ENCODE assay signal across 20 mouse cellular contexts in the genomic region with DNA sequence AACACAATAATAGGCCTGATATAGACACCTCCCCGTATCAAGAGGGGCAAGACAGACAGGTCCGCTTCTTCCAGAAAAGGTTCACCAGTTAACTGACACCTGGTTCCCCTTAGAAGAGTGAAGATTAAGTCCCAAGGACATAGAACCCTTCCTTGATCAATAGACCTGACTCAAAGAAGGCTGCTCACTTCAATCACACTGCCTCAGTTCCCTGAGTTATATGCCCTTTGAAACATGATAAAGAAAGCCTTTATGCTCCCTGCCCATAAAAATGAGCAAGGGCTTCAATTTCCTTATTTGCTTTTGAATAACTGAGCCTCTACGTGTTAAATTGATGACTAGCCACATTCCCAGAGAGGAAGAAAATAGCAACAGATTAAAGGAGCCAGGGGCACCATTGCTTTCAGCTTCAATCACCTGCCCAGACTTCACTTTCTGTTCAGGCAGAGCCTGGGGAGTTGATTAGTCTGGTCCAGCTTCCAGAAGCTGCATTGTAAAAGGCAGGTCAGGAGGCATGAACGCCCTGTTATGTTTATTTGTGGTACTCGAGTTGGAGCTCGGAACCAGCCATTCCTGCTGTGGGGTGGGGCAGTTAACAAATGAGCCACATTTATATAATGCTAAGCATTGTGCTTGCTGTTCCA.
DNase-seq lines count a peak whose midpoint lies in the region; ATAC-seq and TF ChIP-seq lines count a peak whose summit lies in the region.
"Had no signal": no experiment of that assay in that cellular context is flagged by ENCODE, and none has a peak within 500 bp of the region (broad histone marks: within the 10 kb centered on the region; RNA-seq: fewer than 3 reads in every experiment).

No protein-coding gene starts in this region.

- no peak overlapping the region for H3K27ac ChIP-seq in lung, postnatal 0 days (ENCODE audit: low read length)
- H3K27ac ChIP-seq in intestine, embryonic 14.5 days (ENCODE audit: low read depth): 0 out of 2 replicates have a peak overlapping the region, but pooled peaks have one; percentile 8
- H3K27ac ChIP-seq: embryonic facial prominence, embryonic 15.5 days; forebrain, embryonic 15.5 days; heart, embryonic 10.5 days; hindbrain, embryonic 12.5 days had no signal

- WGBS in lung, postnatal 0 days: 55% methylated on average over 6 of the region's 6 CpGs
- WGBS in intestine, embryonic 14.5 days: 58% methylated on average over 6 of the region's 6 CpGs
- 30% methylated on average over 6 of the region's 6 CpGs for WGBS in large intestine, adult 2 months

- no peak for TF ChIP-seq EP300 in lung, postnatal 0 days (IDR thresholded peaks at IDR 0.05)

- H3K4me2 ChIP-seq in lung, postnatal 0 days (replicated peaks; ENCODE audit: low read depth, low read length): no peak overlapping the region
- H3K4me2 ChIP-seq in intestine, embryonic 14.5 days (ENCODE audit: low read length): no peak overlapping the region
- H3K4me2 ChIP-seq: embryonic facial prominence, embryonic 15.5 days; forebrain, embryonic 15.5 days; hindbrain, embryonic 12.5 days had no signal

- no peak overlapping the region for H3K4me3 ChIP-seq in lung, postnatal 0 days (ENCODE audit: low read depth, low read length)
- no peak overlapping the region for H3K4me3 ChIP-seq in intestine, embryonic 14.5 days (ENCODE audit: low read depth, low read length)
- H3K4me3 ChIP-seq: embryonic facial prominence, embryonic 15.5 days; erythroblast, embryonic 14.5 days; forebrain, embryonic 15.5 days; heart, embryonic 10.5 days; hindbrain, embryonic 12.5 days had no signal

- no peaks in the 10 kb centered on the region for H3K36me3 ChIP-seq in lung, postnatal 0 days (ENCODE audit: insufficient read depth, low read length)
- no peaks in the 10 kb centered on the region for H3K36me3 ChIP-seq in intestine, embryonic 14.5 days (ENCODE audit: control insufficient read depth, insufficient read depth, low read length)
- H3K36me3 ChIP-seq: embryonic facial prominence, embryonic 15.5 days; forebrain, embryonic 15.5 days; heart, embryonic 10.5 days; hindbrain, embryonic 12.5 days had no signal

- no peaks in the 10 kb centered on the region for H3K27me3 ChIP-seq in lung, postnatal 0 days (replicated peaks; ENCODE audit: insufficient read depth, low read length)
- H3K27me3 ChIP-seq in intestine, embryonic 14.5 days (replicated peaks; ENCODE audit: control insufficient read depth, insufficient read depth, low read length): no peaks in the 10 kb centered on the region
- H3K27me3 ChIP-seq: embryonic facial prominence, embryonic 15.5 days; forebrain, embryonic 15.5 days; hindbrain, embryonic 12.5 days had no signal

- ATAC-seq in lung, postnatal 0 days: no peak
- peak; percentile 60 for ATAC-seq in intestine, embryonic 14.5 days (replicated peaks; ENCODE audit: low FRiP score, low TSS enrichment, low read depth)
- ATAC-seq: forebrain, embryonic 15.5 days; hindbrain, embryonic 16.5 days had no signal

- no peak for TF ChIP-seq CTCF in lung, postnatal 0 days (IDR thresholded peaks at IDR 0.05)

- H3K9me3 ChIP-seq in lung, postnatal 0 days (ENCODE audit: low read length): no peaks in the 10 kb centered on the region
- H3K9me3 ChIP-seq in intestine, embryonic 14.5 days (ENCODE audit: control insufficient read depth, low read length): no peaks in the 10 kb centered on the region
- H3K9me3 ChIP-seq: embryonic facial prominence, embryonic 15.5 days; forebrain, embryonic 15.5 days; heart, embryonic 10.5 days; hindbrain, embryonic 12.5 days had no signal

- no peak overlapping the region for H3K9ac ChIP-seq in lung, postnatal 0 days (replicated peaks; ENCODE audit: low read depth)
- H3K9ac ChIP-seq in intestine, embryonic 14.5 days (ENCODE audit: low read length): no peak overlapping the region
- H3K9ac ChIP-seq: embryonic facial prominence, embryonic 15.5 days; forebrain, embryonic 15.5 days; hindbrain, embryonic 12.5 days had no signal

- DNase-seq in lung, postnatal 36 days: peak; percentile 20
- no peak for DNase-seq in lung, postnatal 0 days (ENCODE audit: low spot score)
- peak; percentile 52 for DNase-seq in intestine, embryonic 14.5 days (ENCODE audit: low spot score)
- DNase-seq in large intestine, adult 2 months (ENCODE audit: low read depth, low spot score): peak; percentile 38
- DNase-seq in kidney, postnatal 36 days: no peak
- DNase-seq in right cerebral cortex, adult 18-20 months: no peak
- DNase-seq in T-cell, adult 2 months (ENCODE audit: low spot score): no peak
- DNase-seq: adrenal gland, adult 8-10 months; cerebellum, adult 2 months; cerebellum, postnatal 10 days; gastrocnemius, postnatal 36 days; heart, adult 11 months; heart, postnatal 10 days; heart, postnatal 4 days had no signal

- no peaks in the 10 kb centered on the region for H3K4me1 ChIP-seq in lung, postnatal 0 days (ENCODE audit: insufficient read depth, low read depth, low read length)
- H3K4me1 ChIP-seq in intestine, embryonic 14.5 days (replicated peaks; ENCODE audit: control insufficient read depth, insufficient read depth, low read length): no peaks in the 10 kb centered on the region
- H3K4me1 ChIP-seq: embryonic facial prominence, embryonic 15.5 days; forebrain, embryonic 15.5 days; heart, embryonic 10.5 days; hindbrain, embryonic 12.5 days had no signal

Comparison
In these comparisons a context has a peak if more than half of its experiments do, and no peak if none do; other contexts are left out.
1. DNase-seq: peak in lung, postnatal 36 days (single experiment), intestine, embryonic 14.5 days (single experiment) and large intestine, adult 2 months (single experiment); none in lung, postnatal 0 days (single experiment), kidney, postnatal 36 days (0 of 2), right cerebral cortex, adult 18-20 months (single experiment) and T-cell, adult 2 months (single experiment).